Mouse (Mus musculus) liver, embryonic 14 days (tissue): Measurements from ENCODE around the gene Prss29. TPM values are rescaled to one million over a fixed set of nuclear protein-coding genes. Genes with fewer than 3 reads are reported as not detected.

Source experiments
- polyA plus RNA-seq: library from polyadenylated mRNA; depleted of rRNA; stranded (reverse); fragments of >200 nt; gene quantifications from 2 replicates; pipeline ENCODE4 v1.2.3, GENCODE M21; 2012; rRNA removed

The Prss29 gene
- polyA plus RNA-seq: not detected in 2 replicates

DNA sequence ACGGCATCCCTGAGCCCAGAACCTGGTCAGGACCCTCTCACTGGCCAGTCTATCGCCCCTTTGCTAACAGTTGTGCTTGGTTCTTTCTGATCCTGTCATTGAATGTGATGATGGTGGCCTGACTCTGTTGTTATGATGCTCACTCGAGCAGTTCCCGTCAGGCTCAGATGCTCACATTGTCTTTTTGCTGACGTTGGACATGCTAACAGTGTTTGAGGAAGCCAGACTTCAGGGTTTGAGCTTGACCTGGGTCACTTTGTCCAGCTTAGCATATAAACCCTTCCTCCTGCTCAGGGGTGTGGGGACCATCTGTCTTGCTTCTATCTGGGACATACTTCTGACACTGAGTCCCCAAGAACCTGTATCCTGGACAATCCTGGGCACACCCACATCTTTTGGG lies at the start of gene Prss29:
Gene Prss29 (plus strand): TSS at position 301 of the 400 bp plus-strand sequence.

DNA sequence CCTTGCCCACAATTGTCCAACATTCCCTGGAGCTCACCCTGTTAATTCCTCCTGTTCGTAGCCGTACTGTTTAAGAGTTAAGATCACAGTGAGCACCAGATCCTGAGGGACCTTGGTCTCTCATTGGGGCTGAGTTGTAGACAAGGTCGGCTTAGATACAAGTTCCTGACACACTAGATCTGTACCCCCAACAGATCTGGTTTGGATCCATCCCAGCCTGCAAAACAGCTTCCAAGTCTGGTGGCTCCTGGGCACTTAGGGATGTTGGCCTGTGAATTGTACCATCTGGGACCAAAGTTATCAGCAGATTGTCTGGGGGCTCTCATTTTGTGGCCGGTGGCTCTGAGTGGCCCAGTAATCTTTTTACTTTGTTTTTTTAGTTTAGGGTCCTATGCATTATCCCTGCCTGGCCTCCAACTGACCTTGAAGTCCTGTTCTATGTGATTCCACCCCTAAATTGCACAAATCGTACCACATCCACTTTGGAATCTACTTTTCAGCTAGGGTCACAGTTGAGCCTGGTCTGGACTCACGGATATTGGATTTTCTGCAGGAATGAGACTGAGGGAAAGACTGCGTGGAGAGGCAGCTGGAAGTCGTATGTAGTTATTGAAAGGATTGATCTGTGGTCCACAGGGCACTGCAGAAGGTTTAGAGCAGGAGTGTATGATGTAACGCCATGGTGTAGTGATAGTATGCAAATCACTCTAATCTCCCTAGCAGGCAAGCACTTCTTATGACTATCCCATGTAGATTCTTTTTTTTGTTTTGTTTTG lies 43.7 kb upstream of the Prss29 start, which contains the start of gene Ube2i:
Gene Ube2i (minus strand): TSS at position 52 of the 776 bp plus-strand sequence.

DNA sequence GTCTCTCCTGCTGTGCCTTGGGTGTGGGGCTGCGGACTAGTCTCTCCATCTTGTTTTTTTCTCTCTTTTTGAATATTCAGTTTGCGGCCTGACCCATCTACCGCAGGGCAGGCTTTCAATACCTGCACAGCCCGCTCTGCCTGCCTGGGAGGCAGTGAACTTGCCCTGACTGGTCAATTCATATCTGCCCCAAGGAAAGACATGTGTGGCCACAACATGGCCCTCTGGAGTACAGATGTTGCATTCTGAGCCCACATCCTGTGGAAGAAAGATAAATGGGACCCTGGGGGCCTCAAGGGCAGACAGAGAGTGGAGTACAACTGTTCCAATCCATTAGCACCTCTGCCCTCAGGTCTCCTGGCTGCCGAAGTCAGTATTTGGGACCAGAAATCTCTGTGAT lies 20.4 kb upstream of the Prss29 start, which contains the start of gene Prss34:
Gene Prss34 (plus strand): TSS at position 301 of the 400 bp plus-strand sequence.

DNA sequence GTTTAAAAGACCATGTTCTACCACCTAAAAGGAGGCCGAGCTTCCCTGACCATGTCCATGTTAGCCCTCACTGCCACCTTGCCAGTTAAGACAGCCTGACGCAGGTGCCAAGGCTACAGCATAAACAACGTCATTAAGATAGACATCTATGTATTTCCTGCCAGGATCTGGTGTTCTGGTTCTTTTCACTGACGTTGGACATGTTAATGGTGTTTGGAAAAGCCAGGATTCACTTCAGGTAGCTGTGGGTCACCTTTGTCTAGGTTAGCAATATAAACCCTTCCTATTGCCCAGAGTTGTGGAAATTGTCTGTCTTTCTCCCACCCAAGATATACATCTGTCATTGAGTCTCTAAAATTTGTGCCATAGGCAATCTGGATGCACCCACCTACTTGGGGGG lies 10.1 kb upstream of the Prss29 start, which contains the start of gene Prss28:
Gene Prss28 (plus strand): TSS at position 301 of the 400 bp plus-strand sequence.

DNA sequence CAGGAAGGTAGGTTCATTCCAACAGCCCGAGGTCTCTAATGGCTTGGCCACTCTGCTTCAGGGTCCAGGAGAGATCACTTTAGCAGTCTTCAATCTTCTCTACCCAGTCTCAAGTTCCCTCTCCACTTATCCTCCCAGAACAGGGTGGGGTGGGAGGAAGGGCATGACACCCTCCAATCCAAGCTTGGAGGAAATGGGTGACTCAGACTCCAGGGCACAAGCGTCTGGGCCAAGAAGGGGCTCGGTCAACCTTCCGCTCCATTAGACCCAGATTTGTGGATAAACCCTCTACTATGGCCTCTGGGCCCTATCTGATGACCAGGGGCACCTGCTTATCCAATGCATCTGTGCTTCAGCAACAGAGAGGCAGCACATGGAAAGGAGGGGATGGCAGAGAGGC lies 27.0 kb downstream of the Prss29 start, which contains the start of gene Tpsab1:
Gene Tpsab1 (minus strand): TSS at position 101 of the 400 bp plus-strand sequence.

DNA sequence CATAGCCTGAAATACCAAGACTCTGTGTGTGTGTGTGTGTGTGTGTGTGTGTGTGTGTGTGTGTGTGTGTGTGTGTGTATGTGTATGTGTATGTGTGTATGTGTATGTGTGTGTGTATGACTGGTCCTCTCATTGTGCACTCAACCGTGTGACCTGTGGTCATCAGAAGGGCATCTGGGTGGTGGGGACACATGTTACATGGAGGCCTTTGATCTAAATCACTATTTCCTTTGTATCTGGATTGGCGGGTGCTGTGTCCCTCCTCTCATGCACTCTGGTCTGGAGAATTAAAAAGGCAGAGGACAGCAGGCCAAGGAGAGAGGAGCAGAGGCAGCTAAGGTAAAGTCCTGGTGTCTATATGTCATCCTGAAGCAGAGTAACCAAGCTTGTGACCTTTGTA lies 47.6 kb downstream of the Prss29 start, which contains the start of gene Tpsb2:
Gene Tpsb2 (plus strand): TSS at position 301 of the 400 bp plus-strand sequence.

DNA sequence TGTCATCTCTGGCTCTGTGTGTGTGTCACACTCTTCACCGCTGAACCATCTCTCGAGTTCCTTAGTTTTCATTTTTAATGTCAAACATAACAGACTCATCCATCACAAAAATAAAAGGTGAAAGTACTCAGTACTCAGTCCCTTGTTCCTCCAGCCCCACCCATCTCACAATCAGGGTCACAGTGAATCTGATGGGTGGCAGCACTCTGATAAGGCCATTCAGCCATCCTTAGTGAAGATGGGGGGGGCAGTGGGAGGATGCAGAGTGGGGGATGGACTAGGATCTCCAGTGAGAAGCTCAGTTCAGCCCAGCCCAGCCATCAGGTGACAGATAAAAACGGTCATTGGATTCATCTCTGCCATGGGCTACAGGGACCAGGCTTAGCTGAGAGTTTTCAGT lies 50.5 kb downstream of the Prss29 start, which contains the start of gene Tpsg1:
Gene Tpsg1 (plus strand): TSS at position 301 of the 400 bp plus-strand sequence.

Other genes with a start within 250 kb of the Prss29 start
- 2.4 and 3.1 TPM in 2 replicates for gene Tmem204, start 235.1 kb upstream of the Prss29 start, polyA plus RNA-seq
- gene Telo2, start 202.7 kb upstream of the Prss29 start, polyA plus RNA-seq: 7.4 and 8.8 TPM in 2 replicates
- 0.02 TPM in 1 of 2 replicates, not detected in the other for gene Ptx4, start 197.9 kb upstream of the Prss29 start, polyA plus RNA-seq
- gene Clcn7, start 185.3 kb upstream of the Prss29 start, polyA plus RNA-seq: 6.7 and 8.2 TPM in 2 replicates
- gene Ccdc154, start 156.2 kb upstream of the Prss29 start, polyA plus RNA-seq: 0.02 and 0.03 TPM in 2 replicates
- gene Gm38655, start 143.2 kb upstream of the Prss29 start, polyA plus RNA-seq: not detected in 2 replicates
- gene BC003965, start 134.1 kb upstream of the Prss29 start, polyA plus RNA-seq: 13.3 and 13.8 TPM in 2 replicates
- 30.9 and 38.3 TPM in 2 replicates for gene Unkl, start 130.3 kb upstream of the Prss29 start, polyA plus RNA-seq
- 10.3 and 11.4 TPM in 2 replicates for gene Gnptg, start 78.5 kb upstream of the Prss29 start, polyA plus RNA-seq
- gene Tsr3, start 78.5 kb upstream of the Prss29 start, polyA plus RNA-seq: 13.1 and 15.0 TPM in 2 replicates
- gene Baiap3, start 62.3 kb upstream of the Prss29 start, polyA plus RNA-seq: 0.23 and 0.25 TPM in 2 replicates
- 162 and 191 TPM in 2 replicates for gene Ube2i, start 44.0 kb upstream of the Prss29 start, polyA plus RNA-seq
- gene Prss34, start 20.3 kb upstream of the Prss29 start, polyA plus RNA-seq: 0.67 and 0.69 TPM in 2 replicates
- not detected in 2 replicates for gene Prss28, start 10.0 kb upstream of the Prss29 start, polyA plus RNA-seq
- 0.02 TPM in 1 of 2 replicates, not detected in the other for gene Tpsab1, start 26.9 kb downstream of the Prss29 start, polyA plus RNA-seq
- 0.07 and 0.16 TPM in 2 replicates for gene Tpsb2, start 47.7 kb downstream of the Prss29 start, polyA plus RNA-seq
- 0.28 and 0.70 TPM in 2 replicates for gene Tpsg1, start 50.6 kb downstream of the Prss29 start, polyA plus RNA-seq
- gene Cacna1h, start 115.1 kb downstream of the Prss29 start, polyA plus RNA-seq: 1.0 and 1.3 TPM in 2 replicates
- 0.06 TPM in 1 of 2 replicates, not detected in the other for gene Tekt4, start 136.0 kb downstream of the Prss29 start, polyA plus RNA-seq
- not detected in 2 replicates for gene Sstr5, start 178.6 kb downstream of the Prss29 start, polyA plus RNA-seq